Mouse (Mus musculus) large intestine, adult 2 months (tissue): ENCODE measurements around the gene Pkm. TPM values are rescaled to one million over a fixed set of nuclear protein-coding genes. Genes with fewer than 3 reads are reported as not detected.
A peak's percentile ranks its signal among the peaks of the same experiment; 100 is the strongest.

Experiments
- DNase-seq: peaks from one replicate; pipeline ENCODE4 v3.0.0-alpha.2; 2012; ENCODE audit warnings: low read depth, low spot score
- WGBS: fragments of 180-500 bp; shearing (Covaris S2); methylation state at CpG from one replicate; pipeline ENCODE4 v1.1.7; 2018; 5-methylcytosine and 5-hydroxymethylcytosine counted together
- polyA plus RNA-seq: library from polyadenylated mRNA; depleted of rRNA; stranded (reverse); fragments of >200 nt; gene quantifications from 2 replicates; pipeline ENCODE4 v1.2.3, GENCODE M21; 2012; rRNA removed

The Pkm gene
- 391 and 778 TPM in 2 replicates for polyA plus RNA-seq

DNA sequence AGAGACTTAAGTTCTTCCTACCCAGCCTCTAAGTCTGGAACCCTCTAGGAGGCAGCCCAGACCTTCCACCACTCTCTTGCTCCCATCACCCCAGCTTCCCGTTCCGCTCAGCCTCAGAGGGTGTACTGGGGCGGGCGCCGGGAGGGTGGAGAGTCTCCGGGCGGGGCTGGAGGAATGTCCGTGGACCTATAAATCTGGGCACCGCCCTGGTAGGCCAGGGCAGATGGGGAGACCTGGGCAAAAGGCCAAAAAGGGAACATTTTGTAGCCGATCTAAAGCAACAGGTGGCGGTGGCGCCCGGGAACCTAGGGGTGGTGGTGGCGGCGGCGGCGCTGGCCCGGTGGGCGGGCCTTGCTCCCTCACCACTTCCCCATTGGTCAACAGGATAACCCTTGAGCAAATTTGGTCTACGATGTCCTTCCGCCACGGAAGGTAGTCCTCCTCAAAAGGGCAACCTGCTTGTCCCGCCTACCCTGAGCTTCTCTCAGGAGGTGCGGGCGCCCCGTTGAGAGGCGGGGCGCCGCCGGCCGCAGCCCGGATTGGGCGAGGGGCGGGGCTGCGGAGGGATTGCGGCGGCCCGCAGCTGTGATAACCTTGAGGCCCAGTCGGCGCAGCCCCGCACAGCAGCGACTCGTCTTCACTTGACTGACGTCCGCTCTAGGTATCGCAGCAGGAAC, at the start of gene Pkm:
TSS of gene Pkm (plus strand) at position 411 of the 677 bp plus-strand sequence.
- peak; percentile 99 for DNase-seq

DNA sequence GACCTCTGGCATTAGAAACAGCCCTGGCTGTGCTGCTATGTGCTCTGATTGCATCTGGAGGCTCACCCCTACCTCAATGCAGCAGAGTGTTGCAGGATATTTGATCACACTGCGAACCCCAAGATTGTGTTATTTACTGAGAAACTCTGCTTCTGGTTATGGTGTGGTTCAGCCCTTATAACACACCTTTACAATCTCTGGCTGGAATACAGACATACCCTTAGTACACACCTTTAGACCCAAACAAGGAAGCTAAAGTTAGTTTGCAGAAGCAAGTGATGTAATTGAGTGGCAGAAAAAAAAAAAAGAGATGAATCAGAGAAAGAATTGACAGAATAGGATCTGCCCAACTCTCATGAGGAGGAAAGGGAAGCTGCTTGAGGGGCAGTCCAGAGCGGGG, 45.2 kb upstream of the Pkm start:
- WGBS = 34% methylated on average over 2 of the region's 2 CpGs
- peak; percentile 58 for DNase-seq

More for the DNA sequence above, at the start of gene Pkm:
- WGBS = under 1% methylated on average over 46 of the region's 46 CpGs

GRCm38 (mm10) chr9:59615797-59616196, 40.4 kb upstream of the Pkm start:
- 82% methylated on average over 2 of the region's 2 CpGs for WGBS
- no peak for DNase-seq

DNA sequence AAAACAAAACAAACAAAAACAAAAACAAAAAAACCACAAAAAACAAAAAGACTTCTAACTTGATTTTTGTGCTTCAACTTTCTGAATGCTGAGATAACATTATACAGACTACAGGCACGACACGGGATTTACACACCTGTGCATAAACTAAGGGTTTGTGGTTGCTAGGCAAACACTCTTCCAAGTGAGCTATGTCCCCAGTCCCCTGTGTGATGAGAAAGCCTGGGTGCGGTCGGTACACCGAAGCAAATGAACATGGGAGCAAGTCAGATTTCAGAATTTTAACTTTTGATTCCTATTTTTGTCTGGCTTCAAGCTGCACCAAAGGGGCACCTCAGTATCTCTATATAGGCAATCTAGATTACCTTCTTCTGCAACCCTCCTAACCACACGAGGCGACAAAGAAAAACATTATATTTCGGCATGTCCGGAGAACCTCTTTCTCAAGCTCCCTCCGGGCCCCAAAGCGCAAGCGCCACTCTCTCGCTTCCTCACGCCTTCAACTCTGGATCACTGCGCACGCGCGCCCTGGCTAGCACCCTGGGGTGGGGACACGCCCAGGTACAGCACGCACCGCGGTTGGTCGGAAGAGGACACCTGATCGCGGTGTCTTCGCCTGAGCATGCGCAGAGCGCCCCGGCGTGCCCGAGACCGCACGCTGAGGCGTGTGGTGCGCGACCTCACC, 39.4 kb upstream of the Pkm start, which contains the start of gene Parp6:
TSS of gene Parp6 (plus strand) at position 663 of the 685 bp plus-strand sequence.
- 1% methylated on average over 36 of the region's 36 CpGs for WGBS

GRCm38 (mm10) chr9:59617307-59617973, 38.7 kb upstream of the Pkm start:
- WGBS = under 1% methylated on average over 57 of the region's 58 CpGs

More for the DNA sequence above, 39.4 kb upstream of the Pkm start, which contains the start of gene Parp6:
- DNase-seq = peak; percentile 95

GRCm38 (mm10) chr9:59638372-59638771, 17.8 kb upstream of the Pkm start:
- DNase-seq = no peak
- WGBS = 91% methylated on average over 1 of the region's 1 CpGs

More at GRCm38 (mm10) chr9:59617307-59617973, 38.7 kb upstream of the Pkm start:
- no peak for DNase-seq

DNA sequence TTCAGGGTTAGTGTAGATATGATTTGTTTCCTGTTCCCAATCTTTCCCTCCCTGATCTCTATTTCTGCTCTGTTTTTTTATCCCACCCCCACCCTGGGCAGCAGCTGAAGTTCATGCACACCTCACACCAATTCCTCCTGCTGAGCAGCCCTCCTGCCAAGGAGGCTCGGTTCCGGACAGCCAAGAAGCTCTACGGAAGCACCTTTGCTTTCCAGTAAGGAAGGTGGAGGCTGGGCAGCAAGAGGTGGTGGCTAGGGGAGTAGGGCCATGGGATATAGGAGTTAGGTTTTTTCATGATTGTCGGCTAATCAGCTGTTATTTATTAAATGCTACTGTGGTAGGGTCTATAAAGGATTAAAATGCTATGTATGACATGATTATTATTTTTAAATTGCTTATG, 16.2 kb upstream of the Pkm start:
- WGBS = 90% methylated on average over 4 of the region's 4 CpGs

GRCm38 (mm10) chr9:59641320-59641719, 14.8 kb upstream of the Pkm start:
- WGBS = 30% methylated on average over 2 of the region's 2 CpGs

More for the DNA sequence above, 16.2 kb upstream of the Pkm start:
- no peak for DNase-seq

DNA sequence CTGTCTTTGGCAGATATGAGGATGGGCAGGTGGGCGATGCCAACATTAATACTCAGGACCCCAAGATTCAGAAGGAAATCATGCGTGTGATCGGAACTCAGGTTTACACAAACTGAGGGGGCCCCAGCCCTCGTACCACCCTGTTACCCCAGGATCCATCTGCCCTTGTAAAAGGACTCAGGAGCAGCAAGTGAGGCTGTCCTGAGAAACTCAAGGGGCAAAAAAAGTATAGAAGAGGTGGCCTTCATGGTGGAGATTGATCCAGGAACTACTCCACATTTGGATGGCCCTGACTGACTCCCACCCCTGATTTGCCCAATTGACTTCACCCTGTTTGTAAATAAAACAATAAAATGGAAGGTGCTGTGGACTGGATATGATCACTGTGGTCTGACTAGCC, 6.3 kb upstream of the Pkm start:
- DNase-seq = no peak
- WGBS = 98% methylated on average over 4 of the region's 4 CpGs

More at GRCm38 (mm10) chr9:59641320-59641719, 14.8 kb upstream of the Pkm start:
- DNase-seq = no peak

- WGBS = 4% methylated on average over 3 of the region's 3 CpGs
- peak; percentile 85 for DNase-seq
Observed at GRCm38 (mm10) chr9:59653371-59653770, 2.8 kb upstream of the Pkm start.

GRCm38 (mm10) chr9:59654450-59654983, 1.7 kb upstream of the Pkm start:
- DNase-seq = no peak
- WGBS = 37% methylated on average over 2 of the region's 2 CpGs

DNA sequence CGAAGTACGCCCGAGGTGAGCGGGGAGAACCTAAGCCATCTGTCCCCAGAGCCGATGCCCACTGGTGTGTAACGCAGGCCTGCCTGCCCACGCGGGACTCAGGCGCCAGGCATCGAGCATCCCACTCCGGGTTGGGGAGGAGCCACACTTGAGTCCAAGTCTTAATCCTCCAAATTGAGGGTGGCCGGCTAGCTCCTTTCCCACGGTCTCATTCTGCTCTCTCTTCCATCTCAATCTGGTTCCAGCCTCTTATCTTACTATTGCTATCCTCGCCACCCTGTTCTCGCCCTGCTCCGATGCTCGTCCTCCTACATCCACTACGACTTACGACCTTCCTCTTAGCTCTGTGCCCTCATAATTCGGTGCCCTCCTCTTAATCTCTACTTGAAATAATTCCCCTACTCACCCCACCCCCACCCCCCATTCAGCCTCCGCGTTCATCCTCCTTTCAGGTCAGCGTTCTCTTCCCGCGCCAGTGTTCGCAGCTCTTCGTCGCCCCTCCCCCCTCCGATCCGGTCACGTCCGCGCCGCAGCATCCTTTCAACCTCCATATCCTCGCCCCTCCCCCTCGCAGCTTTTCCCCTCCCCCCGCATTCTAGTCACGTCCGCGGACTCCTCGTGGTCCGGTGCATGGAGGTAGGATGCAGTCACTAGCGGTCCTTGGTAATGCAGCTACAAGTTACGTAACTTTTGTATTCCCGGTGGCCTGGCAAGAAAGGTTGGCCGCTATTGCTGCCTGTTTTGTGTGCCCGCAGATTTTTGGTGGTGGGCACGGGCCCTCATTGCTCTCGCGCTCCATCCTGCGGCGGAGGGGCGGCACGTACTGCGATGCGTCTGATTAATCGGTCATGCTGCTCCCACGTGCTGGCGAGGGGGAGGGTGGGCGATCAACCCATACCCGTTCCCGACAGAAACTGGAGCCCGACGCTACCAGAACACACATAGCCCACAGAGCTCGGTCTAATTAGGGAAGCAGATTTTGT, 758 bp downstream of the Pkm start:
- WGBS = 1% methylated on average over 64 of the region's 65 CpGs

GRCm38 (mm10) chr9:59658146-59658545, 2.0 kb downstream of the Pkm start:
- DNase-seq = no peak

More for the DNA sequence above, 758 bp downstream of the Pkm start:
- no peak for DNase-seq

GRCm38 (mm10) chr9:59659036-59660026, 3.2 kb downstream of the Pkm start:
- 28% methylated on average over 14 of the region's 14 CpGs for WGBS
- no peak for DNase-seq

More at GRCm38 (mm10) chr9:59658146-59658545, 2.0 kb downstream of the Pkm start:
- 38% methylated on average over 4 of the region's 4 CpGs for WGBS

DNA sequence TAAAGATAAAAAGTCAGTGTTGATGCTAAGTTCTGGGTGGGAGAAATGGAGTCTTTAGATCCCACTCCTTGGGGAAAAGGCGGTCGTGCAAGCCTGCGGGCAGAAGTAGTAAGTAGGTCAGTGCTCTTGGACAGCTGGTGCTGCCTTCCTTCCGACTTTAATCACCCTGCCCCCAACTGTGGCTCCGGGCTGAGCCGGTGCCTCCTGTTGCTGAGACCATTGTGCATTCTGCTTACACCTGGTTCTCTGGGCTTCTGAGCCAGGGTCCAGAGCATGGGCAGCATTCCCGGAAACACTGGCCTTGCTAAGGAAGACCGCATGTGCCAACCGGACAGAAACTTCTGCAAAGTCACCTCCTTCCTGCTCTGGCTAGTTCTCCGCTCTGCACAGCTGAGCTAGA, 4.3 kb downstream of the Pkm start:
- DNase-seq = no peak
- 69% methylated on average over 10 of the region's 10 CpGs for WGBS

GRCm38 (mm10) chr9:59661298-59661975, 5.3 kb downstream of the Pkm start:
- WGBS = 39% methylated on average over 6 of the region's 6 CpGs

DNA sequence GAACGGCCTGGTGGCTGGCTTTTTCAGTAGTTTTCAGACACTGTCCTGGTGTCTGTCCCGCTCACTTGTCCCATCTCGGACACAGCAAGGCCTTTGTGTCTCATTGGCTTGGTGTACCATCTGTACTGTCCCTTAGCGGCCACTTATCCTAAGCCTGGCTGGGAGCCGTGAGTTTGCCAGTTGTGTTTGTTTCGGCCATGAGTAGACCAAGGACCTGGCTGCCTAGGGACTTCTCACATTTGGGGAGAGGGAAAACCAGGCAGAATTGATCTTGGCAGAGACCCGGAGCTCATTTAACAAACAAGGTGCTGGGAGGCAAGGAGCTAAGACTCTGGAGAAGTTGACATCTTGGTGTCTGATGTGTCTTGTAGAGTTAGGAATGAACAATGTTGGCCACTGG, 7.1 kb downstream of the Pkm start:
- DNase-seq = no peak
- WGBS = 87% methylated on average over 7 of the region's 7 CpGs

More at GRCm38 (mm10) chr9:59661298-59661975, 5.3 kb downstream of the Pkm start:
- DNase-seq = no peak
